Mouse (Mus musculus): ENCODE data around the gene Tbx4.

DNA sequence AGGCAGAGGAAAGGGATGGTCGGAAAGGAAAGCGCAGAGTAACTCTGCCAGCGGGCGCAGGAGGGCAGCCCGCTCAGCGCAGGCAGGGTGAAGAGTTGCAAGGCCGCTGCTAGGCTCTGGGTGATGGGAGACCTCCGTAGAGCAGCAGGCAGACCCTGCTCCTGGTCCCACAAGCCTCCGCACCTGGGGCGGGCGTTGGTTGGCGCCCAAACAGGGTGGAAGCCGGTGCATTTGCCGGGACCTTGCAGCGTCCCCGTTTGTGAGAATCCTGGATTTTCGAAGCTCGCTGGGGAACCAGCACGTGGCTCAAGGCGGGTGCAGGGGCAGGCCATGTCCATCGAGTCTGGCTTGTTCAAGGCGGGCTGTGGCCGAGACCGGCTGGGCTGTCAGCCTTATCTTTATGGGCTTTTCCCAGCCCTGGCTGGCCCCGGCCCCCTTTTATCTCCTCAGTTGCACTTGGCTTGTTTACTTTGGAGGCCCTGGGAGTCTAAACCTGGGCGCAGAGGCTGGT, 2.3 kb downstream of the Tbx4 start:
- TF ChIP-seq CTCF (IDR thresholded peaks at IDR 0.05; ENCODE audit: low read depth, low read length) (no peak), POLR2A (IDR thresholded peaks at IDR 0.05; ENCODE audit: borderline replicate concordance, low read depth, low read length) (no peak)
